Mouse (Mus musculus) bone marrow, adult 2 months (tissue): ENCODE data around the gene Klk1b8.

Experiments used
- CTCF ChIP-seq: fragments of 200-500 bp; IDR thresholded peaks from 2 replicates; pipeline ENCODE4 v1.5.1; 2011; ENCODE audit warnings: low read length, control low read depth; ENCODE audit not compliant: control insufficient read depth, insufficient read depth
- POLR2A ChIP-seq: fragments of 200-500 bp; IDR thresholded peaks from 2 replicates; pipeline ENCODE4 v1.6.1; 2011; ENCODE audit warnings: low read depth, mild to moderate bottlenecking, control low read depth, low read length, borderline replicate concordance; ENCODE audit not compliant: control insufficient read depth

DNA sequence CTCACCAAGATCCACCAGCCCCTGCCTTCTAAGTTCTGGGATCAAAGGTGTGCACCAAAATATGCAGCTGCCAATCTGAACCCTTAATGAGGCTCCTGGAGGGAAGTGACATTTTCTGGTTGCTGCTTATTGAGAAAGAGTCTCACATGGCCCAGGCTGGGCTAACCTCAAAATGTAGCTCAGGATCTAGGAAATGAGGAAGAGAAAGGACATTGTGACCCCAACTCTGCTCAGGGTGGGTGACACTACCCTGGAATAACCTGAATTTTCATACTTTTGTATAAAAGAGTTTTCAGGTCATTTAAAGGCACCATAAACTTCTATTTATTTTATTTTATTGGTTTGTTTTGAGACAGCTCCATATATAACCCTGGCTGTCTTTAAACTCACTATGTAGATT is 35.2 kb downstream of the Klk1b8 start:
- TF ChIP-seq CTCF (no peak), POLR2A (no peak)
